Mouse (Mus musculus) frontal cortex, postnatal 36 days (tissue): ENCODE results near the gene Vps11.
"Not testable (repeated sequence)": the region's sequence is repeated elsewhere in the genome, so short reads cannot be mapped to it uniquely, and the experiment has no call there.

Experiments used
- DNase-seq, 2 experiments: peaks; one replicate each; pipeline ENCODE4 v3.0.0; 2022; ENCODE audit warnings: low spot score in 2 of 2

The Vps11 gene

DNA sequence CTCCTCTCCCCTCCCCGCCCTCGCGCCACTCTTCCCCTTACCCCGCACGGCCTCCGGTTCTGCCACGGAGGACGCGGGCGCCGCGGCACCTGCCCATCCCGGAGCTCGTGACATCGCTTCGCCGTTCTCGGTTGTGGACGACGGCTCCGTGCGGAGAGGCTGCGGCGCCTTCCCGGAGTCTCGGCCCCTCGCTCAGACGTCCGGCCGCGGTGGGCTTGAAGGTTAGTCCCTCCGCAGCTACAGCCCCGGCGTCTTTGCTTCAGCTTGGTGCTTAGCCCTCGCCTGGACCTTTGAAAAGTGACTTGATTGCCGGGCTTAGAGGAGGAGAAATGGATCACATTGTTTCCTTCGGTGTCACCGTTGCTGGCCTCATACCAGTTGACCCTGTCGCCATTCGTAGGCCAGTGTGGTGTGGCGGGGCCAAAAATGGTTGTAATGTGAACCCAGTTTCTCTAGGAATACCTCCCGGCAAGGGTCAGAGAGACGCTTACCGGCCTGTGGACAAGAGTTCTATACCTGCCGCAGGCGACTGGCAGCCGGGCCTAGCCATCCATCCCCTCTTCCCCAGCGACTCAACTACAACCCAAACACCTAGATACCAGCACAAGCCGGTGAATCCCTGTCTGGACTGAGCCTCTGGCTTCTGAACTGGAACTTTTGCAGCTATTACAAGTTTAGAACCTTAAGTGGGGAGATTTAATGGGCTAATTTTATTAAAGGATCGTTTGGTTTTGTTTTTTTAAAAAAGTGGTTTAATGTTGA lies 26.0 kb downstream of the Vps11 start:
- DNase-seq = peak; percentile 32 to 47

- peak; percentile 99 for DNase-seq
Measured at GRCm38 (mm10) chr9:44334396-44335330, 26.8 kb downstream of the Vps11 start, which contains the start of gene H2afx. H2afx (plus strand) TSS chr9:44334694.

DNA sequence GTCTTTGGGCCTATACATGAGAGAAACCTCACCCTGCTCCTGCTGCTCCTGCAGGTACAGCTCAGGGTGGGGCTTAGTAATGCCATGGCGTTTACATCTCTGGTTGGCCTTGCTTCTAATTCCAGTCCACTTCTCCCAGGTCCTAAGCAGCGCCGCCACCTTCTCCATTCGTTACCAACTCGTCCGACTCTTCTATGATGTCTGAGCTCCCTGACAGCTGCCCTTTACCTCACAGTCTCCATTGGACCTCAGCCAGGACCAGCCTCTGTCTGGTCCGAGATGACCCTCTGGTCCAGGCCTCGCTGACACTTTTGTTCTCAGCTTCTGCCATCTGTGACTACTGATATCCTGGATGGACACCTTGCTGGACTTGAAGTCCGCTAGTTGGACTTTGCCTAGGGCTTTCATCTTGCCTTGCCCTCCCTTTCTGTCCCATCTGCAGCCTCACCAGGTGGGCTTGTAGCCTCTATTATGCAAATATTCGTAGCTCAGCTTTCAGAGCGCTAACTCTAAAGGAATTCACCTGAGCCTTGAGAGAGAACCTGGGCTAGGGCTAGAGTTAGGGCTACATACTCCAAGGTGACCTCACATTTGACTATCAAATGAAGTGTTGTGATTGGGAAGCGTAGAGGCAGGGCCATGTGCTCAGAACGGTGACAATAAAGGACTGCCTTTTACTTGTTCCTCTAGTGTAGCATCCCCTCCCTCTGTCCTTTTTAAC lies 28.4 kb downstream of the Vps11 start:
- no peak for DNase-seq

DNA sequence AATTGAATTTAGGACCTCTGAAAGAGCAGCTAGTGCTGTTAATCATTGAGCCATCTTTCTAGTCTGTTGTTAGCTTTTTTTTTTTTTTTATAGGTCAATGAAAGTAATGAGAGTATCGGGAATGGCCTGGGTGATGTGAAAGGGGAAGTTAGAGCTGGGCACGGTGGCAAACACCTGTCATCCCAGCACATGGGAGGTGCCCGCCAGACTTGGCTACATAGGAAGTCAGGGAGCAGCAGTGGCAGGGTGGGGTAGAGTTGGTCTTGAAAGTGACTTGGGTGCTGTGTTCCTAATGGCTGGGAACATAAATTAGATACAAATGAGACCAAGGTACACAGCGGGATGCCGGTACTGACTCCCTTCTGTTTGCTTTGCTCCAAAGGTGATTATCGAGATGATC lies 30.7 kb downstream of the Vps11 start:
- no peak for DNase-seq

DNA sequence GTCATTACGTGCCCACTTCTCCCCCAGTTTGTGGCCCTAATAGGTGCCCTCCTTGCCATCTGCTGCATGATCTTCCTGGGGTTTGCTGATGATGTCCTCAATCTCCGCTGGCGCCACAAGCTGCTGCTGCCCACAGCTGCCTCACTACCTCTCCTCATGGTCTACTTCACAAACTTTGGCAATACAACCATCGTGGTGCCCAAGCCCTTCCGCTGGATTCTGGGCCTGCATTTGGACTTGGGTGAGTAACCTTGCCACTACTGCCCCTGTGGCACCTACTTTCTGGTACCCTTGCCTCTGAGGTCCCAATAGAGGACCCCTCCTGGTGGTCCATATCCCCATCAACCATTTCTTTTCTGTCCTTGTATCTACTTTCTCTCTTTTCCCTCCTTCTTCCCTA lies 33.5 kb downstream of the Vps11 start:
- no peak for DNase-seq

GRCm38 (mm10) chr9:44327064-44327711 lies 34.3 kb downstream of the Vps11 start:
- no peak for DNase-seq

DNA sequence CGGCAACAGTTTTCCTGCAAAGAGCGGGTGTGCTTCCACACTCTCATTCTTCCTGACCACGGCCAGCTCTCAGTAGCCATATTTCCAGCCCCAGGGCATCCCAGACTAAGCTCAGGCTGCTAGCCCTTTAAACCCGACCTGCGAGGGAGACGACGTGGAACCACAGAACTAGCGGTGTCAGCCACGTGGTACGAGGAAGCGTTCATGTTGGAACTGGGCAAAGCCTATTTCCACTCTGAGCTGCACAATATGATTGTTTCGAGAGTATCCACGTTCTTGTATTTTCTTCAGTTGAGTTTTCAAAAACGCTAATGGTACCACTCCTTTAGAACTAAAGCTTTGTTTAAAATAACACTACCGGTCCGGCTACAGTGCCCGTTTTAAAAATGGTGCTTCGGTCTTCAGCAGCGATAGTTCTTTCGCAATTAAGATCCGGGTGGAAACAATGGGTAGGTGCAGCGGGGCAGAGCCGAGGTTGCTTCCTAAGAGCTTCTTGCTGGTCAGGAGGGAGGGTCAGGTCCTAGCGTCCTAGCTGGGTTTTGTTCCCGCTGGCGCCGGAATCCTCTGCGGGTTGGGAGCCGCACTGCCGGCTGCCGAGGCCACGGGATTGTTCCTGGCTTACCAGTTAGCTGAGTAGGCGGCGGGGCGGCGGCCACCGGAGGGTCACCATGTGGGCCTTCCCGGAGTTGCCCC lies 35.0 kb downstream of the Vps11 start:
- peak; percentile 80 to 88 for DNase-seq

DNA sequence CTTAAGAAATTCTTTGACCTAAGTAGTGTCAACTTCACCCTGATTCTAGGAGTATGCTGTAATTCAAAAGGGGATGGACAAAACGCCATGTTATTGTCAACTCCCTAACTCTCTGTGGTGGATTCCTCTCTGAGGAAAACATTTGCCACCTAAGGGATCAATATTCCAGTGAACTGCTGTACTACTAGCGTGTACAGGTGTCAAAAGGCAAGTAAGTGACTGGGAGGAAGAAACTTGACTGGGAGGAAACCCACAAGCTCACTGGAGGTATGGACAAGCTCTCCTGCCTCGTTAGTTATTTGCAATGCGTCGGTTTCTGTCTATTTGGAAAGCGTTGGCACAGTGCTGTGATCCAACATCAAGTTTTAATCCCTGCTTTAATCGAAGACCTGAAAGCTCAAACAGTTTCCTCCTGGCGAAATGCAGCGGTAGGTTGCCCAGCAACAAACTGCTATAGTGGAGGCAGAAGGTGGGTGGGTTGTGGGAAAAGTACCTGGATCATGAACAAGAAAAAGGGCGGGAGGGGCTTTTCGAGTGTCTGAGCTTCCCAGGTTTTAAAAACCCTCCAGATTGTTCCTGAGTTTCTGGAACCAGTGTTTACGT lies 35.6 kb downstream of the Vps11 start, which contains the start of gene Dpagt1:
Dpagt1 (plus strand) TSS at position 252 of the 603 bp plus-strand sequence.
- no peak for DNase-seq

GRCm38 (mm10) chr9:44325032-44325767 lies 36.3 kb downstream of the Vps11 start:
- not testable (repeated sequence) for DNase-seq

DNA sequence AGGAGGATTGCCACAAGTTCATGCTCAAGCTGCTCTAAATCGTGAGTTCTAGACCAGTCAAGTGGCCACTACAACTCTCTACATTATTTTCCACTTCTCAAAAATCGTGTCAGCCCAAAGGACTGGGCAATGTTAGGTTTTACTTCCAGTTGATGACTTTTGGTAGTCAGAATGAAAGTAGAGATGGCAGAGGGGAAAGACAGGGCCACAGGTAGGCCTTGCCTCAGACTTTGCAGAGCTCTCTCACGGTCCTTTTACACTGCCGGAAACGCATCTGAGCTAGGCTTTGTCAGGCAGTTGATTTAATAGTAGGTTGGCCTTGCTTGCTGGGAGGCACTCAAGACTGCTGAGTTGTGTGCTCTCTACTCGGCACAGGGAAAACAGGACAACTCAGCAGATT lies 37.3 kb downstream of the Vps11 start:
- DNase-seq = no peak

DNA sequence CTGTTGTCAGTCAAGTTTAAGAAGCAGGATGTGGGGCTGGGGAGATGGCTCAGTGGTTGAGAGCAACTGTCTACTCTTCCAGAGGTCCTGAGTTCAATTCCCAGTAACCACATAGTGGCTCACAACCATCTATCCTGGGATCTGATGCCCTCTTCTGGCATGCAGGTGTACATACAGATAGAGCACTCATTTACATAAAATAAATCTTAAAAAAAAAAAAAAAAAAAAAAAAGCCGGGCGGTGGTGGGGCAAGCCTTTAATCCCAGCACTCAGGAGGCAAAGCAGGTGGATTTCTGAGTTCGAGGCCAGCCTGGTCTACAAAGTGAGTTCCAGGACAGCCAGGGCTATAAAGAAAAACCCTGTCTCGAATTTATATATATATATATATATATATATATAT lies 37.8 kb downstream of the Vps11 start:
- DNase-seq = not testable (repeated sequence)

- peak; percentile 26 to 63 for DNase-seq
Measured at GRCm38 (mm10) chr9:44320799-44321133, 40.7 kb downstream of the Vps11 start.

- DNase-seq = peak; percentile 81 to 93
Measured at GRCm38 (mm10) chr9:44319887-44320798, 41.3 kb downstream of the Vps11 start, which contains the start of gene C2cd2l. C2cd2l (minus strand) TSS chr9:44320285.

- DNase-seq = peak; percentile 37 to 47
Measured at GRCm38 (mm10) chr9:44319105-44319886, 42.2 kb downstream of the Vps11 start.

DNA sequence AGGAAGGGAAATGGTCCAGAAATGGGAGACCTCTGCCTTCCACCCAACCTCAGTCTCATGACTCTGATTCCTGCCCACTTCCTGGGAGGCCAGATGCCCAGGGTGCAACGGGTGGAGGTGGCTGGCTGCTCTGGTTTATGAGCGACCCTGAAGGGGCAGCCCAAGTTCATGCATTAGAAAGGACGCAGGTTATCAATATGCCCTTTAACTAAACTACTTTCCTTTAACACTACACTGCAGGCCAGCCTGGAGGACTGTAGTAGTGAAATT lies 42.7 kb downstream of the Vps11 start:
- DNase-seq = no peak

DNA sequence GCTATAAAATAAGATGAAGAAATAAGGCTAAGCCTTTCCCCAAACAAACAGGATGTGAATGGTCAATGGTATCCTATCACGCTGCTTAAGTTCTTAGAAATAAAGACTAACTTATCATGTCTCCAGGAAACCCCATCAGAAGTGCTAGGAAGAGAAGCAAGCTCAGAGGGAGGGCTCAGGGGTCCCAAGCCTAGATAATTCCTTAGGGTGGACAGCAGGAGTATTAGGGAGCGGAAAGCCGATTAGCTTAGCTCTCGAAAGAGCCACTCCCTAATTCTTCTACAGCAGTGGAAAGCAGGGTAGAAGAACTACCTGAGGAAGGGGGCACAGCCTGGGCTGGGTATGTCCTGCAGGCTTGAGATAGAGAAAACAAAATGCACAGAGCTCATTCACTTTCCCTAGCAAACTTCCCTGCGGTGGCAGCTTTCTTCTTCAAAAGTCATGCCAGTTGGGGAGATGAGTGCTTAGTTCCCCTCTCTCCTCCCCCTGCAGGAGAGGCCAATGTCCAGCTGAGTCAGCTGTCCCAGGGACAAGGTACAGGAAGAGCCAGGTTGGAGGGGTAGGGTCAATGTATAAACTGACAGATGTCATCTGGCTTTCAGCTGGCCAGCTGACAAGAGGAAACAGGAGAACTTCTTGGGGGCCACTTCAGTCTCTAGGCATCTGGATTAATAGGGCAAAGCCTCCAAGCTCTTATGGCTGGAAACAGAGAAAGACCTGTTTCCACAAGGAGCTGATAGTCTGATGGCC lies 43.2 kb downstream of the Vps11 start:
- DNase-seq = no peak

GRCm38 (mm10) chr9:44317452-44317851 lies 44.0 kb downstream of the Vps11 start:
- DNase-seq = no peak
